ENCODE assay signal across 15 mouse cellular contexts in the genomic region with DNA sequence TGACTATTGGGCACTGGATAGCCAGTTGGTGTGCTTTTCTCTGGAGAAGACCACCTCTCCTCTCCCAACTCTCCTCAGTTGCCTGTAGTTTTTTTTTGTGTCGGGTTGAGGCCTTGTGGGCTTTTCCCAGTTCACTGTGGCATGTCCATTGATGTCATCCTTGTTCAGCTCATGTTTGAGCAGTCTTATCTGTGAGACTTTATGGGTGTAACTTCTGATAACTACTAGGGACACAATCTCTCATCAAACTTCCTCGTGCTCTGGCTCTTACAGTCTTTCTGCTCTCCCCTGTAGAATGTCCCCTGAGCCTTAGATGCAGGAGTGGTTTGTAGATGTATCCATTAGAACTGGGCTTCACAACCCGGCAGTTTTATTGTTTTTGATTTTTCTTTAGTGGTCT.
"Had no signal": no experiment of that assay in that cellular context is flagged by ENCODE, and none has a peak within 500 bp of the region (broad histone marks: within the 10 kb centered on the region; RNA-seq: fewer than 3 reads in every experiment).

No protein-coding gene starts in this region.

- ATAC-seq: intestine, postnatal 0 days had no signal

- DNase-seq: kidney, adult 9 months; kidney, postnatal 10 days; kidney, postnatal 4 days; left cerebral cortex, postnatal 4 days; lung, adult 18-20 months; midbrain, embryonic 14.5 days; retina, postnatal 1 day; right cerebral cortex, postnatal 4 days; spleen, adult 18-20 months; thymus, postnatal 36 days had no signal

- H3K4me2 ChIP-seq: limb, embryonic 13.5 days; neural tube, embryonic 12.5 days; stomach, embryonic 15.5 days had no signal

- H3K9me3 ChIP-seq: limb, embryonic 13.5 days; neural tube, embryonic 12.5 days; stomach, embryonic 15.5 days had no signal

- H3K27me3 ChIP-seq: limb, embryonic 13.5 days; neural tube, embryonic 12.5 days; stomach, embryonic 15.5 days had no signal

- H3K27ac ChIP-seq: layer of hippocampus, adult 2 months; limb, embryonic 13.5 days; neural tube, embryonic 12.5 days; stomach, embryonic 15.5 days had no signal

- H3K4me3 ChIP-seq: layer of hippocampus, adult 2 months; limb, embryonic 13.5 days; neural tube, embryonic 12.5 days; stomach, embryonic 15.5 days had no signal

- H3K36me3 ChIP-seq: stomach, embryonic 15.5 days had no signal

- H3K9ac ChIP-seq: limb, embryonic 13.5 days; neural tube, embryonic 12.5 days; stomach, embryonic 15.5 days had no signal
